Mouse (Mus musculus): ENCODE data around the gene Dirc2. TPM values are rescaled to one million over a fixed set of nuclear protein-coding genes. Genes with fewer than 3 reads are reported as not detected.

Gene Dirc2
- total RNA-seq, 2 experiments from 2014 or later, result 88.5 to 94.6 TPM

- intact Hi-C loops (cut with DNase I), result no loop called here
Observed at GRCm38 (mm10) chr16:35777768-35778167, 8.6 kb upstream of the Dirc2 start.

GRCm38 (mm10) chr16:35776737-35777136 lies 7.6 kb upstream of the Dirc2 start:
- no peak for DNase-seq (ENCODE audit: extremely low spot score in 1 of 2, low spot score in 2 of 2)
- intact Hi-C loops (cut with DNase I), result no loop called here

More at GRCm38 (mm10) chr16:35777768-35778167, 8.6 kb upstream of the Dirc2 start:
- no peak for DNase-seq (ENCODE audit: extremely low spot score in 1 of 2, low spot score in 2 of 2)

- intact Hi-C loops (cut with DNase I), result no loop called here
- no peak for DNase-seq (ENCODE audit: extremely low spot score in 1 of 2, low spot score in 2 of 2)
Observed at GRCm38 (mm10) chr16:35775835-35776234, 6.7 kb upstream of the Dirc2 start.

GRCm38 (mm10) chr16:35772598-35772997 lies 3.4 kb upstream of the Dirc2 start:
- DNase-seq (ENCODE audit: extremely low spot score in 1 of 2, low spot score in 2 of 2), result no peak
- intact Hi-C loops (cut with DNase I), result no loop called here

GRCm38 (mm10) chr16:35771606-35772005 lies 2.5 kb upstream of the Dirc2 start:
- intact Hi-C loops (cut with DNase I), result no loop called here
- DNase-seq (ENCODE audit: extremely low spot score in 1 of 2, low spot score in 2 of 2), result no peak

- DNase-seq (ENCODE audit: extremely low spot score in 1 of 2, low spot score in 2 of 2), result no peak
- intact Hi-C loops (cut with DNase I), result no loop called here
Observed at GRCm38 (mm10) chr16:35771141-35771540, 2.0 kb upstream of the Dirc2 start.

GRCm38 (mm10) chr16:35769878-35770657 lies 912 bp upstream of the Dirc2 start, which contains the start of gene Hspbap1:
TSS of gene Hspbap1 (plus strand) at chr16:35770375.
- DNase-seq (ENCODE audit: extremely low spot score in 1 of 2, low spot score in 2 of 2), result peak; percentile 73 to 94
- intact Hi-C loops (cut with DNase I), result no loop called here

GRCm38 (mm10) chr16:35768469-35768784 lies 729 bp downstream of the Dirc2 start:
- intact Hi-C loops (cut with DNase I), result no loop called here
- no peak for DNase-seq (ENCODE audit: extremely low spot score in 1 of 2, low spot score in 2 of 2)

- no peak for DNase-seq (ENCODE audit: extremely low spot score in 1 of 2, low spot score in 2 of 2)
- intact Hi-C loops (cut with DNase I), result no loop called here
Observed at GRCm38 (mm10) chr16:35766366-35766765, 2.8 kb downstream of the Dirc2 start.

GRCm38 (mm10) chr16:35765449-35765848 lies 3.7 kb downstream of the Dirc2 start:
- intact Hi-C loops (cut with DNase I), result no loop called here
- no peak for DNase-seq (ENCODE audit: extremely low spot score in 1 of 2, low spot score in 2 of 2)

GRCm38 (mm10) chr16:35764941-35765340 lies 4.2 kb downstream of the Dirc2 start:
- no peak for DNase-seq (ENCODE audit: extremely low spot score in 1 of 2, low spot score in 2 of 2)
- intact Hi-C loops (cut with DNase I), result no loop called here

GRCm38 (mm10) chr16:35763590-35764296 lies 5.4 kb downstream of the Dirc2 start:
- intact Hi-C loops (cut with DNase I), result no loop called here

GRCm38 (mm10) chr16:35759401-35759800 lies 9.8 kb downstream of the Dirc2 start:
- intact Hi-C loops (cut with DNase I), result no loop called here
- no peak for DNase-seq (ENCODE audit: extremely low spot score in 1 of 2, low spot score in 2 of 2)

More at GRCm38 (mm10) chr16:35763590-35764296, 5.4 kb downstream of the Dirc2 start:
- DNase-seq (ENCODE audit: extremely low spot score in 1 of 2, low spot score in 2 of 2), result no peak

GRCm38 (mm10) chr16:35756697-35757096 lies 12.5 kb downstream of the Dirc2 start:
- no peak for DNase-seq (ENCODE audit: extremely low spot score in 1 of 2, low spot score in 2 of 2)
- intact Hi-C loops (cut with DNase I), result no loop called here

GRCm38 (mm10) chr16:35755502-35756334 lies 13.4 kb downstream of the Dirc2 start:
- no peak for DNase-seq (ENCODE audit: extremely low spot score in 1 of 2, low spot score in 2 of 2)
- intact Hi-C loops (cut with DNase I), result no loop called here

GRCm38 (mm10) chr16:35753926-35754325 lies 15.2 kb downstream of the Dirc2 start:
- intact Hi-C loops (cut with DNase I), result no loop called here
- no peak for DNase-seq (ENCODE audit: extremely low spot score in 1 of 2, low spot score in 2 of 2)

- intact Hi-C loops (cut with DNase I), result no loop called here
- no peak for DNase-seq (ENCODE audit: extremely low spot score in 1 of 2, low spot score in 2 of 2)
Observed at GRCm38 (mm10) chr16:35751841-35752240, 17.3 kb downstream of the Dirc2 start.

- no peak for DNase-seq (ENCODE audit: extremely low spot score in 1 of 2, low spot score in 2 of 2)
- intact Hi-C loops (cut with DNase I), result no loop called here
Observed at GRCm38 (mm10) chr16:35749385-35749784, 19.8 kb downstream of the Dirc2 start.

- DNase-seq (ENCODE audit: extremely low spot score in 1 of 2, low spot score in 2 of 2), result no peak
- intact Hi-C loops (cut with DNase I), result no loop called here
Observed at GRCm38 (mm10) chr16:35748237-35748603, 20.9 kb downstream of the Dirc2 start.

Data from left cerebral cortex, postnatal 10 days (tissue).